Comparison of ENCODE assay signal across 9 mouse cellular contexts in the genomic region with DNA sequence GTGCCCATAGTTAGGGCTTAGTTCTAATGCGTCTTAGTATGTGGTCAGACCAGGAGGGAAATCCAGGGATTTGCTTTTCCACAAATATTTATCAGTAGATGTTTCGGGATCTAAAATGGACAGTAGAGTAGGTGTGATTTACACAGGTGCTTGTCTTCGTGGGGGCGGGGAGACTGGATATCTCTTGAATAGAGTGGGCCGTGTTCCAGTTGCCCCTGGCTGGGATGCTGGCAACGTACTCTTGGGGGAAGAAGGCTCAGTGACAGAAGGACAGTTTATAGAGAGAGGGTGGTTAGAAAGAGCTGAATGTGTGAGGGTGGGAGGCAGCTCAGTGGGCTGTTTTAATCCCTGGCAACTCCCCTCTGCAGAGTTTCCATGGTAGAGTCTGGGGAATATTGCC.
"Had no signal": no experiment of that assay in that cellular context is flagged by ENCODE, and none has a peak within 500 bp of the region (broad histone marks: within the 10 kb centered on the region; RNA-seq: fewer than 3 reads in every experiment).

No protein-coding gene starts in this region.

- DNase-seq: kidney, adult 9 months; kidney, postnatal 14 days; kidney, postnatal 4 days; liver, postnatal 0 days; lung, embryonic 14.5 days; right cerebral cortex, adult 18-20 months; right cerebral cortex, postnatal 14 days; spleen, adult 18-20 months; thymus, postnatal 36 days had no signal
